Mouse (Mus musculus): ENCODE results near the gene 1810046K07Rik. TPM values are rescaled to one million over a fixed set of nuclear protein-coding genes. Genes with fewer than 3 reads are reported as not detected.

1810046K07Rik gene
- polyA plus RNA-seq, 1 experiment from 2014 or later, result 0.73 TPM

- Histone ChIP-seq H3K4me2 (ENCODE audit: low read depth, low read length) (no peak overlapping the region), H3K9ac (replicated peaks) (no peak overlapping the region), H3K36me3 (replicated peaks; ENCODE audit: insufficient read depth, low read length) (no peaks in the 10 kb centered on the region), H3K27ac (ENCODE audit: low read depth) (no peak overlapping the region), H3K4me3 (ENCODE audit: low read depth, low read length) (no peak overlapping the region), H3K27me3 (ENCODE audit: insufficient read depth, low read length) (no peaks in the 10 kb centered on the region), H3K4me1 (ENCODE audit: insufficient read depth) (no peaks in the 10 kb centered on the region), H3K9me3 (ENCODE audit: low read length) (no peaks in the 10 kb centered on the region)
- ATAC-seq, result no peak
- 51% methylated on average over 2 of the region's 2 CpGs for WGBS (ENCODE audit: insufficient replicate concordance)
- no peak for DNase-seq
- TF ChIP-seq CTCF (IDR thresholded peaks at IDR 0.05; ENCODE audit: low read depth), result no peak
- no peak for TF ChIP-seq EP300 (IDR thresholded peaks at IDR 0.05; ENCODE audit: low read depth)
Measured at GRCm38 (mm10) chr9:51286079-51286478, 42.6 kb downstream of the 1810046K07Rik start.

GRCm38 (mm10) chr9:51278500-51279381 lies 50.0 kb downstream of the 1810046K07Rik start, which contains the start of gene Colca2:
Gene Colca2, minus strand, starts transcription at chr9:51278569.
- Histone ChIP-seq H3K27ac (ENCODE audit: low read depth) (peak within 1 kb of the TSS; percentile 18; the same call in 1 of the 2 replicates), H3K4me1 (ENCODE audit: insufficient read depth) (peaks cover 6% of the 10 kb centered on the region; the same call in 1 of the 2 replicates), H3K4me3 (ENCODE audit: low read depth, low read length) (peak within 1 kb of the TSS; percentile 54), H3K27me3 (ENCODE audit: insufficient read depth, low read length) (peaks cover 3% of the 10 kb centered on the region), H3K4me2 (ENCODE audit: low read depth, low read length) (peak within 1 kb of the TSS; percentile 79), H3K9ac (replicated peaks) (peak within 1 kb of the TSS; percentile 52), H3K9me3 (ENCODE audit: low read length) (no peaks in the 10 kb centered on the region), H3K36me3 (replicated peaks; ENCODE audit: insufficient read depth, low read length) (no peaks in the 10 kb centered on the region)
- DNase-seq, result peak; percentile 71
- no peak for TF ChIP-seq EP300 (IDR thresholded peaks at IDR 0.05; ENCODE audit: low read depth)
- peak; percentile 44 for TF ChIP-seq CTCF (IDR thresholded peaks at IDR 0.05; ENCODE audit: low read depth)
- 1% methylated on average over 53 of the region's 53 CpGs for WGBS (ENCODE audit: insufficient replicate concordance)
- ATAC-seq, result peak; percentile 90

- Histone ChIP-seq H3K4me3 (ENCODE audit: low read depth, low read length) (peak overlapping the region; percentile 54), H3K4me2 (ENCODE audit: low read depth, low read length) (peak overlapping the region; percentile 79), H3K27me3 (ENCODE audit: insufficient read depth, low read length) (peaks cover 3% of the 10 kb centered on the region), H3K4me1 (ENCODE audit: insufficient read depth) (peaks cover 6% of the 10 kb centered on the region; the same call in 1 of the 2 replicates), H3K27ac (ENCODE audit: low read depth) (peak overlapping the region; percentile 18; the same call in 1 of the 2 replicates), H3K36me3 (replicated peaks; ENCODE audit: insufficient read depth, low read length) (no peaks in the 10 kb centered on the region), H3K9ac (replicated peaks) (no peak overlapping the region), H3K9me3 (ENCODE audit: low read length) (no peaks in the 10 kb centered on the region)
- ATAC-seq (no peak), DNase-seq (no peak)
- TF ChIP-seq CTCF (IDR thresholded peaks at IDR 0.05; ENCODE audit: low read depth), result no peak
- TF ChIP-seq EP300 (IDR thresholded peaks at IDR 0.05; ENCODE audit: low read depth), result no peak
- 27% methylated on average over 13 of the region's 13 CpGs for WGBS (ENCODE audit: insufficient replicate concordance)
Measured at GRCm38 (mm10) chr9:51277834-51278498, 50.8 kb downstream of the 1810046K07Rik start.

- no peak for TF ChIP-seq EP300 (IDR thresholded peaks at IDR 0.05; ENCODE audit: low read depth)
- no peak for TF ChIP-seq CTCF (IDR thresholded peaks at IDR 0.05; ENCODE audit: low read depth)
- peak; percentile 43 for ATAC-seq
- no peaks in the 10 kb centered on the region for H3K36me3 ChIP-seq (replicated peaks; ENCODE audit: insufficient read depth, low read length)
- peak; percentile 24 for DNase-seq
- peaks cover 3% of the 10 kb centered on the region for H3K27me3 ChIP-seq (ENCODE audit: insufficient read depth, low read length)
- H3K4me3 ChIP-seq (ENCODE audit: low read depth, low read length), result no peak overlapping the region
- no peak overlapping the region for H3K4me2 ChIP-seq (ENCODE audit: low read depth, low read length)
- no peak overlapping the region for H3K9ac ChIP-seq (replicated peaks)
- WGBS (ENCODE audit: insufficient replicate concordance), result 19% methylated on average over 4 of the region's 4 CpGs
- peak overlapping the region; percentile 44; the same call in 1 of the 2 replicates for H3K27ac ChIP-seq (ENCODE audit: low read depth)
- peaks cover 6% of the 10 kb centered on the region; the same call in 1 of the 2 replicates for H3K4me1 ChIP-seq (ENCODE audit: insufficient read depth)
- no peaks in the 10 kb centered on the region for H3K9me3 ChIP-seq (ENCODE audit: low read length)
Measured at GRCm38 (mm10) chr9:51274678-51275077, 54.0 kb downstream of the 1810046K07Rik start.

GRCm38 (mm10) chr9:51273581-51274154 lies 55.0 kb downstream of the 1810046K07Rik start:
- H3K4me1 ChIP-seq (ENCODE audit: insufficient read depth), result peaks cover 6% of the 10 kb centered on the region; the same call in 1 of the 2 replicates
- no peak overlapping the region for H3K4me3 ChIP-seq (ENCODE audit: low read depth, low read length)
- ATAC-seq (no peak), DNase-seq (peak; percentile 25)
- H3K9me3 ChIP-seq (ENCODE audit: low read length), result no peaks in the 10 kb centered on the region
- H3K9ac ChIP-seq (replicated peaks), result no peak overlapping the region
- H3K27ac ChIP-seq (ENCODE audit: low read depth), result no peak overlapping the region
- TF ChIP-seq CTCF (IDR thresholded peaks at IDR 0.05; ENCODE audit: low read depth) (no peak), EP300 (IDR thresholded peaks at IDR 0.05; ENCODE audit: low read depth) (no peak)
- no peak overlapping the region for H3K4me2 ChIP-seq (ENCODE audit: low read depth, low read length)
- no peaks in the 10 kb centered on the region for H3K27me3 ChIP-seq (ENCODE audit: insufficient read depth, low read length)
- 29% methylated on average over 9 of the region's 9 CpGs for WGBS (ENCODE audit: insufficient replicate concordance)
- no peaks in the 10 kb centered on the region for H3K36me3 ChIP-seq (replicated peaks; ENCODE audit: insufficient read depth, low read length)
